Mouse (Mus musculus): ENCODE results near the gene Lrrc8a. TPM values are rescaled to one million over a fixed set of nuclear protein-coding genes. Genes with fewer than 3 reads are reported as not detected.

Lrrc8a gene
- total RNA-seq, 2 experiments from 2014 or later = 59.6 to 62.3 TPM

DNA sequence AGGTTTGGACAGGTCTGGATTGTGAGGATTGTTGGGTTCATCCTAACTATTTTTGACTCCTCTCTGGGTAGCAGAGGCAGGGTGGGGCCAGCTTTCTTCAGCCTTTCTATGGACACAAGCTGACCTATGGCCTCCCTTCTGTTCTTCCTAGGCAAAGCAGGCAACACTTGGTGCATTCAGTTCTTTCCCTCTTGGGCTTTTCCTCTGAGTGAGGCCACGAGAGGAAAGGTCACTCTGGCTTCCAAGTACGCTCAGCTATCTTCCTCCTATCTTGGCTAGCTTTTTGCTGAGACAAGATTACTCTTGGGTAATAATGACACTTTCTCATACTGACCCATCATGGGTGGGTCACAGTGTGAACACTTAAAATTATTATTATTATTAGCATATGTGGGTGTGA is 45.7 kb downstream of the Lrrc8a start:
- no peak for DNase-seq (ENCODE audit: low spot score in 2 of 2)
- intact Hi-C loops (cut with DNase I) = no loop called here

DNA sequence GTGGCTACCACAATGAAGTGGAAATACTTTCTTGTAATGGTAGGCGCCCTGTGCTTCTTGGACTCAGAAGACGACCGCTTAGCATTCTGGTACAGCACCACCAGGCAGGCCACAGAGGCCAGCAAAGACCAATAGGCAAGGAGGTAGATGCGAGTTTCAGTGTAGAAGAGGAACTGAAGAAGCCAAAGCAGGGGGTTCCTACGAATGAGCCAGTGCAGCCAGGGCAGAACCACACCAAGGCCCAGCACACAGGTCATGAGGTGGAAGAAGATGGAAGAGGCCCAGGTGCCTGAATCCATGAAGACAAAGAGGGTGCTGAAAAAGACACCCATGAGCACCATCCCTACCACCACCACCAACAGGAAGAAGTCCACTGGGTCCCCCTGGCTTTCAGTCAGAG is 47.5 kb downstream of the Lrrc8a start:
- DNase-seq (ENCODE audit: low spot score in 2 of 2) = no peak
- intact Hi-C loops (cut with DNase I) = no loop called here

DNA sequence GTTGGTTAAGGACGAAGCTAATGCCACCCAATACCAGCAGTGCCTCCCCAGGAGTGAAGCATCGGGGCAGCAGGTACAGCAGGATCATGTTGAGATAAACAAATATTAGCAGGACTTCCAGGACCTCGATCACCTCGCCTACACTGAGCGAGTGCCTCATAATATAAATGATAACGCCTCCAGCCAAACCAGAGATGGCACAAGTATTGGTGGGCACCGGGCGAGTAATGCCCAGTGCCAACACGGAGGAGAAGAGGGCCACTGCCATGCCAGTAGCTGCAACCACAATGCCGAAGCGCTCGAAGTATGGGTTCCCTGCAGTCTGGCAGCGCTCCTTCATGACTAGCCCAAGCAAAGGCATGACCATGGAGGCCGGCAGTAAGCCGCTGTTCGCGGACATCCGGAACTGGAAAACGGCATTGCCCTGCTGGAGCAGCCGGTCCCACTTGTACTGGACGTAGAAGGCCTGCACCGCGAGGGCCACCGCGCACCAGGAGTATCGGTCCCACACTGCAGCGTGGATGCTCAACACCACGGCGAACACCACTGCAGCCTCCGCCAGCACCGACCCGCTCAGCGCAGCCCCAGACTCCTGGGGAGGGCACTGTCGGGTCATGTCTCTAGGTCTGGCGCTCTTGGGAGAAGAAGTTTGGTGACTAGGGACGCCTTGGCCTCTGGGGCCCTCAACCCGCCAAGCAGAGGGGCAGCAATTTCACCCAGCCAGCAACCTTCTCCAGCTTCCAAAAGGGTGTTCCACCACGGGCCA is 48.1 kb downstream of the Lrrc8a start:
- DNase-seq (ENCODE audit: low spot score in 2 of 2) = no peak
- intact Hi-C loops (cut with DNase I) = no loop called here

DNA sequence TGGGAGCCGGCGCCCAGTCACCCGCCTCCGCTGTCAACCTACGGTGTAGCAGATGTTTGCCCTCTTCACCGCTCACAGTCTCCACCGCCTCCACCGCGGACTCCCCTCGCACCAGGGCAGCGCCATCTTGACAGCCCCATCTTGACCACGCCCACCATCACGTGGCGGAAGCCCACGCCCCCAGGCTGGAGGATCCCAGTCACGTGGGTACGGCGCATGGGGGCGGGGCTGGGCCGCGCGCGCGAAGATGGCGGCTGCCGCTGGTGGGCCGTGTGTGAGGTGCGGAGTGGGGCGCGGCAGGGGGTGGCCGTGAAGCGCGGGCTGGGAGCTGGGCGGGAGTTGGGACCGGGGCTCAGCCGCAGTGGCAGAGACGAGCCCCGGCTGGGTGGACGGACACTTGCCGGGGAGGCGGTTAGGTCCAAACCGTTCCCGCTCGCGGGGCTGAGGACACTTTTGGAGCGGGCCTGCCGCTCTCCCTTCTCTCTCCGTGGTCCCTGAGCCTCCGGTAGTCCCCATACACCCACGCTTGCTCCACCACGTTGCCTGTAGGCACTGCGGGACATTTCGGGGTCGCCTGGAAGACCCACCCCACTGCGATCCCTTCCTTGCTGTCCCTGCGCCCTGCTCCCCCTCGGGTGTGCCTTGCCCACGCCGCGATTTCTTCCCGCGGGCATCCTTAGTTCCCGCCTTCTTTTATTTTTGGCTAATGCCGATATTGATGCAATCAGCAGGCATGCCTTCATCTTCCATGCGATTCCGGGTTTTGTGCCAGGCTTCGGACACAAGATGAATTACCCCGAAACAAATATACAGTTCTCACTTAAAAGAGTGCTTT is 48.9 kb downstream of the Lrrc8a start, which contains the start of the genes Dolk and Nup188:
Dolk (minus strand) TSS at position 143 of the 835 bp plus-strand sequence.
Nup188 (plus strand) TSS at position 206 of the 835 bp plus-strand sequence.
- intact Hi-C loops (cut with DNase I) = no loop called here
- DNase-seq (ENCODE audit: low spot score in 2 of 2) = peak; percentile 95

DNA sequence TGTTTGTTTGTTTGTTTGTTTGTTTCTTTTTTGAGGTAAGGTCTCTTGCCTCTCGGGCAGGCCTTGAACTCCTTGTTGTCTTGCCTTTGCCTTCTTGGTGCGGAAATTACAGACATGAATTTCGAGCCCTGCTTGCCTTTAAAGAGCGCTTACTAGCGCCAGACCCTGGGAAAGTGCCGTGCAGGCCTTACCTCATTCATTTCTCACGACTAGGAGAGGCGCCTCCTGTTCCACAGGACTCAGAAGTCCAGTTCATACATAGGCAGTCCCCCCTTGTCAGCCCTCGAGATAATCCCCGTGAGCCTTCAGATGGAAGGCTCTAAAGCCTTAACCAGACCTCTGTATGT is 49.5 kb downstream of the Lrrc8a start:
- intact Hi-C loops (cut with DNase I) = no loop called here
- DNase-seq (ENCODE audit: low spot score in 2 of 2) = peak in 1 of 2 experiments; percentile 20

DNA sequence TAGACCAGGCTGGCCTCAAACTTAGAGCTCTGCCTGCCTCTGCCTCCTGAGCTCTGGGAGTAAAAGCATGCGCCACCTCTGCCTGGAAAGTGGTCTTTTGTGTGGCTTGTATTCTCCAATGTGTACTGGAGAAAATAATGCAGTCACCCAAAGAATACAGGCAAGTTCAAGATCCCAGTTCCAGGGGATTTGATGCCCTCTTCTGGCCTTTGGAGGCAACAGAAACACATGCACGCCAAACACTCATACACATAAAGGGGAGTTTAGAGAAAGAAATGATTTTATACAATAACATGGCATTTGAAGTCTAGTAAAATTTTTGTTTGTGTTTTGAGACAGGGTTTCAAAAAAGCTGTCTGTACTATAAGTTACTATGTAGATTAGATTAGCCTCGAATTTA is 62.0 kb downstream of the Lrrc8a start:
- DNase-seq (ENCODE audit: low spot score in 2 of 2) = no peak
- intact Hi-C loops (cut with DNase I) = no loop called here

DNA sequence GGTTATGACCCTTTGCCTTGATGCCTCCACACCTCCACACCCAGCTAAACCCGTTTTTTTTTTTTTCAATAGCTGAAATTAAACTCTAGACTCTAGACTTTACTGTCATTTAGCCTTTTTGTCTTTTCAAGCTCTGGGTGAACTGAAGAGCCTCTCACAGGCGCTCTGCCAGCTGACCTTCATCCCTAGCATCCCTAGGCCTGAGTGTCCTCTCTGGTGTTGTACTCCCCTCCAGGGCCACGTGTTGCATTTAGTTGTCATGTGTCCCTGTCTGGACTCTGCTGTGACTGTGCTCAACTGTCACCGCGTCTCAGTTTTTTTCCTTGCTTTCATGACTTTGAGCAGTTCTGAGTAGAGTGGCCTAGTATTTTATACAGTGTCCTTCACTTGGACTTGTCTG is 62.5 kb downstream of the Lrrc8a start:
- intact Hi-C loops (cut with DNase I) = no loop called here
- DNase-seq (ENCODE audit: low spot score in 2 of 2) = no peak

DNA sequence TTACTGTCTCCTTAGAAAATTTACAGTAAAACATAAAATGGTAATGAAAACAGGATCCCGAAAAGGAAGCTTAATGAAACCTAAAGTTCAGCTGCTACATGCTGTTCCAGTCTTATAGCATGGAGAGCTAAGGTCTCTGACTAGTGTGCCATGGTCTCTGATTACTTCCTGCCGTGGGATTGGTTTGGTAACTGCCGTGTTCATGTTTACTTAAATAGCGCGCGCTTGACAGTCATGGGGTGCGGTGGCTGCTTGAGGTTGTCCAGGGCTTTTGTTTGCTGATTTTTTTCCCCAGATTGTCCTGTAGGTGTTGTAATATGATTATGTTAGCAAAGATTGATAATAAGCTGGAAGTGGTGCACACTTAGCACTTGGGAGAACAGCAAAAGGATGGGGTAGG is 68.6 kb downstream of the Lrrc8a start:
- intact Hi-C loops (cut with DNase I) = no loop called here
- DNase-seq (ENCODE audit: low spot score in 2 of 2) = no peak

DNA sequence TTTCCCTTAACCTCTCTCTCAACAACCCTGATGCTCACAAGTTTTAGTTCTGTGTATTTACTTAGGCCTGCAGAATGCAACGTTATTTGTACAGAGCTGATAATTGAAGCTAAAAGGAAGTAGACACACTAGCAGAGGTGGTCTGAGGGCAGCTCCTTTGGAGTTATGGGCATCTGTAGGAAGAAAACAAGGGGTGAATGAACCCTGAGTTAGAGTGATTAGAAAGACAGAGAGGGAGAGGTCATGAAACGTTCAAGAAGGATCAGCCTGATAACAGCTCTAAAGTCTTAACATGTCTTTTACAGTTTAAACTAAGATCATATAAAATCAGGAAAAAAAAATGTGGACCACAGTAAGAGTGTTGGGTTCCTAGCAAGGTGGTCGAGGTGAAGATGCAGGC is 71.8 kb downstream of the Lrrc8a start:
- intact Hi-C loops (cut with DNase I) = no loop called here
- no peak for DNase-seq (ENCODE audit: low spot score in 2 of 2)

DNA sequence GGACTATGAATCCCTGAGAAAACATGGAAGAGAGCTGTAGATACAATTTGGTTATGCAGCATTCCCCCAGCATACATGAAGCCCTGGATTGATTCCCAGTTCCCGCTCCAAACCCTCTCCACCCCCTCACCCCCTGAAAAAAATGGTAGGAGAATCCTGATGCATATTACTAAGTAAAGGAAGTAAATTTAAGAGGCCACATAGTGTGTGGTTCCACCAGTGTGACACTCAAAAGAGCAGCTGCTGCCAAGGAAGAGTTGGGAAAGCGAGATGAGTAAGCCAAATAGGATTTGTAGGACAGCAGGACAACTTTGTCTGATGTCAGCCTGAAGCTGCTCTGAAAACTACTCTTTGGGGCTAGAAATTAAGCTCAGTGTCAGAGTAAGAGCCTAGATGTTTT is 74.0 kb downstream of the Lrrc8a start:
- intact Hi-C loops (cut with DNase I) = no loop called here

More for the DNA sequence above, 74.0 kb downstream of the Lrrc8a start:
- DNase-seq (ENCODE audit: low spot score in 2 of 2) = no peak

Other genes with a start within 250 kb of the Lrrc8a start
- gene Wdr34, start 188.8 kb upstream of the Lrrc8a start, total RNA-seq (2021) = 10 to 100 TPM; 38.6 to 40.8 TPM
- gene Set, start 180.3 kb upstream of the Lrrc8a start, total RNA-seq (2021) = 100 to 1,000 TPM; 180 to 185 TPM
- 1 to 10 TPM; 1.1 to 2.9 TPM for gene Pkn3, start 160.0 kb upstream of the Lrrc8a start, total RNA-seq (2021)
- gene Zdhhc12, start 144.1 kb upstream of the Lrrc8a start, total RNA-seq (2021) = 1 to 10 TPM; 7.2 to 8.6 TPM
- gene Zer1, start 113.1 kb upstream of the Lrrc8a start, total RNA-seq (2021) = 100 to 1,000 TPM; 154 to 161 TPM
- gene Tbc1d13, start 104.0 kb upstream of the Lrrc8a start, total RNA-seq (2021) = 10 to 100 TPM; 48.0 to 63.9 TPM
- gene Endog, start 66.2 kb upstream of the Lrrc8a start, total RNA-seq (2021) = 10 to 100 TPM; 19.3 to 25.0 TPM
- gene Spout1, start 59.3 kb upstream of the Lrrc8a start, total RNA-seq (2021) = 10 to 100 TPM; 36.8 to 37.4 TPM
- 10 to 100 TPM; 14.2 to 15.4 TPM for gene Kyat1, start 31.9 kb upstream of the Lrrc8a start, total RNA-seq (2021)
- gene Gm28035, start 2.9 kb downstream of the Lrrc8a start, total RNA-seq (2021) = 10 to 100 TPM in 1 of 2 experiments, 1 to 10 TPM in 1; 7.8 to 13.6 TPM
- 10 to 100 TPM; 13.8 to 26.5 TPM for gene Phyhd1, start 28.5 kb downstream of the Lrrc8a start, total RNA-seq (2021)
- gene Gm28038, start 43.3 kb downstream of the Lrrc8a start, total RNA-seq (2021) = not detected
- gene Dolk, start 48.6 kb downstream of the Lrrc8a start, total RNA-seq (2021) = 10 to 100 TPM; 22.3 to 28.8 TPM
- 10 to 100 TPM; 17.7 to 26.0 TPM for gene Nup188, start 48.7 kb downstream of the Lrrc8a start, total RNA-seq (2021)
- gene Sh3glb2, start 121.6 kb downstream of the Lrrc8a start, total RNA-seq (2021) = 100 to 1,000 TPM; 267 to 316 TPM
- 100 to 1,000 TPM; 106 to 124 TPM for gene Miga2, start 126.5 kb downstream of the Lrrc8a start, total RNA-seq (2021)
- gene Dolpp1, start 154.5 kb downstream of the Lrrc8a start, total RNA-seq (2021) = 10 to 100 TPM; 24.4 to 27.0 TPM
- gene Crat, start 178.1 kb downstream of the Lrrc8a start, total RNA-seq (2021) = 10 to 100 TPM; 46.3 to 54.5 TPM
- gene Ptpa, start 178.3 kb downstream of the Lrrc8a start, total RNA-seq (2021) = 100 to 1,000 TPM; 175 to 182 TPM
- 10 to 100 TPM; 17.9 to 21.3 TPM for gene Ier5l, start 236.5 kb downstream of the Lrrc8a start, total RNA-seq (2021)

Data from left cerebral cortex, postnatal 36 days (tissue).